Mouse (Mus musculus) liver, adult 2 months (tissue): ENCODE results near the gene Tcp10c.
"Not testable (repeated sequence)": the region's sequence is repeated elsewhere in the genome, so short reads cannot be mapped to it uniquely, and the experiment has no call there.

Source experiments
- CTCF ChIP-seq: fragments of 200-500 bp; IDR thresholded peaks from 2 replicates; pipeline ENCODE4 v1.5.1; 2011; ENCODE audit warnings: low read depth, low read length, control low read depth
- POLR2A ChIP-seq: fragments of 200-500 bp; IDR thresholded peaks from 2 replicates; pipeline ENCODE4 v1.6.1; 2011; ENCODE audit warnings: low read length, control low read depth; ENCODE audit not compliant: insufficient read depth; ENCODE audit errors: extremely low read depth

- TF ChIP-seq CTCF, POLR2A: not testable (repeated sequence)
Observed at GRCm38 (mm10) chr17:13425694-13426093, 71.3 kb downstream of the Tcp10c start.
